Mouse (Mus musculus): ENCODE measurements at regions not wholly inside any gene's neighbourhood (a gene's known extent, or its start where the extent isn't known, plus 50 kb on each side); places are given as distances from the start of the nearest gene placed in this dataset.

DNA sequence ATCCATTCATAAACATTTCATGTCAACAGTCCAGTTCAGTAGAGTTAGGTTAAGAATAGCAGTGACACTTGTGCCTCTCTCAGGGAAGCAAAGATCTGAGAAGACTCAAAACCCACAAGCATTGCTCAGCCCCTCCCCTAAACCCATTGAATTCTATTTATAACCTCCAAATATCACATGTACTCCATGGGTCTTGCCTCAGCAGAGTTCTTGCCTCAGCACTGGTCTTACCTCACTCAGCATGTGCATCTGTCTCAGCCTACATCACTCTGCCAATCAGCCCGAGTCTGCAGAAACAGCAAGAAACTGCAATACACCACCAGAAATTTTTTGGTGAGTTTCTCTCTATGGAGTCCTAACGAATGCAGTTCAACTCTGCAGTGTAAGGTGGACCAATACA, 478.8 kb upstream of the Vstm2b start:
- in situ Hi-C loops (cut with MboI, MseI), result no loop called here

DNA sequence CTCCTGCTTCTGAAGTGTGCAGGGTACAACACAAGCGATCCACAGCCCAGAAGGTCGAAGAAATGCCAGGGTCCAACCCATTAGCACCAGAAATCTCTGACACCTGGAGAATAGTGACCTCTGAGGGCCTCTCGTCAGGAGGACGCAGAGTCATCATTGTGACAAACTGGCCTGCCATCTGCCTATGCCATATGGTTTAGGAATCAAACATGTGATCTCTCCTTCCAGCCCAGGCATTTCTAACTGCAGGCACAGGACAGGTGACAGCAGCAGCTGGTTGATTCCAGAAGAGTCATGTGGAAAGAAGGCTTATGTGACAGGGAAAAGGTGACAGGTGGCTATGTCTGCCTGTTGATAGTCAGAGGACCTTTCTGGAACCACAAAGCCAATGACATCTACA, 476.0 kb upstream of the Vstm2b start:
- in situ Hi-C loops (cut with MboI, MseI), result no loop called here

DNA sequence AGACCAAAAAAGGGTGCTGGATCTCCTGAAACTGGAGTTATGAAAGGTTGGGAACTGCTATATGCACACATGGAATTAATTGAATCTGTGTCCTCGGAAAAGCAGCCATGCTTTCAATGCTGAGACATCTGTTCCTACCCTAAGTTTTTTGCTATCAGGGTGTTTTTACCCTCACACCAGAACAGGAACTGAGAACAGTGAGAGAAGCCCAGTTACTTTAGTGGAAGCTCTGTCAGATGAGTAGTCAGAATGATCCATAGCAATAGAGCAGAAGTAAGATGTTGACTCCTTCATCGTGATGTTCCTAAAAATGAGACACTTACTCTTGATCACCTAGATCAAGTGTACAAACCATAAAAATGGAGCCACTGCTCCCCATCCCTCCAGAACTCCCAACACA, 468.7 kb upstream of the Vstm2b start:
- in situ Hi-C loops (cut with MboI, MseI), result no loop called here

DNA sequence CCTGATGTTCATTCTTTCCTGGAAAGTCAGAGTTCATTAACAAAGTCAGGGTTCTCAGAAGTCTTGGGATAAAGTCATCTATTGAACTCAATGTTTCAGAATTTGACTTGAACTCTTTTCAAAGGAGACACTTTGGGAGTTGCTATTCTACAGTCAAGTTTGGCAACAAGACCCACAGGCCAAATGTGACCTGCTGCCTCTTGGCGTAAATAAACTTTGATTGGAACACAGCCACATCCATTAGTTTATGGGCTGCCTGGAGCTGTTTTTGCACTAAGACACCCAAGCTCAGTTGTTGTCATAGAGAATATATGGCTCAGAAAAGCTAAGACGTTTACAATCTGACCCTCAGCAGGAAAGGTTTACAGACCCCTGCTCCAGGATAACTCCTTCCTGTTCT, 464.2 kb upstream of the Vstm2b start:
- in situ Hi-C loops (cut with MboI, MseI), result no loop called here

DNA sequence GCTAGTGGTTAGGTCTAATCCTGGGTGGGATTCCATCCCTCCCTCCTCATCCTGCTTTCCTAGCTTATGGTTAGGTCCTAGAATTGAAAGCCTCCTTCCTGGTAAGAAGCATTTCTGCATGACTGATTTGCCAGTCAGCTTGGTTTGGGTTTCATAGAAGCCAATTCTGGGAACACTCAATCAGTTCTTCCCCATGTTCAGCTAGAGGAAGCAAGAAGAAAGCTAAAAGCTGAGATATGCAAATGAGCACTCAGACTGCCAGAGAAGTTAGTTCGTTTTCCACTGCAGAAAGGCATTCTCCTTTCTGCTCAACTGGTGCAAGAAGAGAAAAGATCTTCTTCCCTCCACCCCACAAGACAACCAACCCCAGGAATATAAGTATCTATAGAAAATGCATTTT, 457.0 kb upstream of the Vstm2b start:
- in situ Hi-C loops (cut with MboI, MseI), result no loop called here

DNA sequence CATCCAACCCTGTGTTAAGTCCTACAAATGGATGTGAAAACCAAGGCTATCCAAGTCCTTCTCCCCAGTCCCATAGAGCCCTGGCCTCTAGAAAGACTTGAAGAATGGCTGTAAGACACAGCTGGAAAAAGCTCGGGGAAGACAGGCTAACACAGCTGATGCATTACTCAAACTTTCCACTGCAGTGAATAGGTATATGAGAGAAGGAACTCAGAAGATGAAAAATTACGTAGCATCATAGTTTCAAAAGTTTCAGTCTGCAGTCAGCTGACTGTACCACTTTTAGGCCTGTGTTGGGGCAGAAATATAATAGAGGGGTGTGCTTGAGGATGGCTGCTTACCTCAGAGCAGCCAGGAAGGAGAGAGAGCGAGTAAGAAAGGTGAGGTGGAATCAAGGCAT, 456.3 kb upstream of the Vstm2b start:
- in situ Hi-C loops (cut with MboI, MseI), result no loop called here

DNA sequence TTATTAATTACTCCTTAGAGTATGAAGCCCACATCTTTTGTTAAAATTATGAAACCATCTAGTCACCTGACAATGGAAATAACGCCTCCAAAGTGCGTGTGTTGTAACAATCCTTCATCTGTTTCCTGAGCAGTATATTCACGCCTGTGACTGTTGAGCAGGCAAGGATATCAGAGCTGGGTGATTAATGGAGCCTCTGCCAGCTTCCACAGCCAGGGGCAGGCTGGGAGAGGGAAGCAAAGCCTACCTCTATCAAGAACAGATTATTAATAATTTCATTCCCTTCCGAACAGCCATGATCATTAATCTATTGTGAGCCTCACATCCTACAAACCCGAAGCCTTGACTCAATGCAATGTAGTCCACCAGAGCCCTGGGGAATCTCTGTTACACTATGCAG, 431.7 kb upstream of the Vstm2b start:
- in situ Hi-C loops (cut with MboI, MseI), result no loop called here

DNA sequence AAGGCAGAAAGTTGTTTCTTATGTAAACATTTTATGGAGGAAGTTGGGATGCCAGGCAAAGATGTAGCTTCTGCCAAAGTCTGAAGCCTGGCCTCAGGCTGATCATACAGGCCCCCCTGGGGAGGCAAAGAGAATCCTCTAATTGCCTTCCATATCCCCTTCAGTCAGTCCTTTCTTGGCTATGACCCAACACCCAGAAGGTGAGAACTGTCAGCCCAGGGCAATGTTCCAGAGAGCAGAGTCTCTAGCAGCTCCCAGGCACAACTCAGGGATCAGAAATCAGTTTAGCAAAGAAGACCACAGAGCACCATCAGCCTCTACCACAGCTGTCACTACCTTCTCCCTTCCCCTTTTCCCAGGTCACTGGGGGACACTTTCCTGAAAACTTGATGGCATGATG, 410.9 kb upstream of the Vstm2b start:
- in situ Hi-C loops (cut with MboI, MseI), result no loop called here

DNA sequence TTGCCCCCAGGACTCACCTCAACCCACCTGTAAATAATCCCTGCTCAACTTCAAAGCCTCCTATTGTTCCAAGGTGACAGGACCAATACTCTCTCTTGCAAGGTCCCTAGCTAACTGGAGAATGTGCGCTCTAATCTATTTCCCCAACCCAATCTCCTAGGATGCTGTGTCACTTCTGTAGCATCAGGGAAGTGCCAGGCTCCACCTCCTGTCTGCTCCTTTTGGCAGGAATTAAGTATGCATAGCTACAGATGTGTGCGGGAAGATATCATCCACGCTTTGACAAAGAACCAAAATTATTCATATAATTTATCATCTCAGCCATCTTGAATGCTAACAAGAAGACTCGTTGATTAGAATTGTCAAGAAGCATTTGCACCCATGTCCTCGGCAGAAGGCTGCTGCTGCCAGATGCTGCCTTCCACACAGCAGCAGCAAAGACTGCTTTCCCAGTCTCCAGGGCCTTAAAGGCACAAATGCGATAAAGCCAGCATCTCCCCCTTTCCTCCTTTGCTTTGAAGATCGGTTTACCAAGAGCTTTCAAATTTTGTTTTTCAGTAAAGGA, 375.3 kb upstream of the Vstm2b start:
- in situ Hi-C loops (cut with MboI, MseI), result no loop called here

DNA sequence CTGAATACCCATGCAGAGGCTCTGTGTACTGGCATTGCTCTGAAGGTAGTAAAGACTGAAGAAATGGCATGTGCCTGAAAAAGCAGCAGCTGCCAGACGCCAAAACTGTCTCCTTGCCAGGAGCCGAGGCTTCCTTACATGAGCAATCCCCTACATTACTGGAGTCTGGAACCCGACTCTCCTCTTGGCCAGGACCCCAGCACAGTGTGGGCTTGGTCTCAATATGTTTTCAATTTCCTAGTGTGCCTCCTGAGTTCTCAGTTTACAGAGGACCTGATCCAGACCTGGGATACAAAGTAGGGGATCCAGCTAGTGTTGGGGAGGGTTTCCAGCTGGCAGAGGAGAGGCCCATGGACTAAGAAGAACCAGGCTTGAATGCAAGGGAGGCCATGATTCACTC, 361.5 kb upstream of the Vstm2b start:
- in situ Hi-C loops (cut with MboI, MseI), result no loop called here

DNA sequence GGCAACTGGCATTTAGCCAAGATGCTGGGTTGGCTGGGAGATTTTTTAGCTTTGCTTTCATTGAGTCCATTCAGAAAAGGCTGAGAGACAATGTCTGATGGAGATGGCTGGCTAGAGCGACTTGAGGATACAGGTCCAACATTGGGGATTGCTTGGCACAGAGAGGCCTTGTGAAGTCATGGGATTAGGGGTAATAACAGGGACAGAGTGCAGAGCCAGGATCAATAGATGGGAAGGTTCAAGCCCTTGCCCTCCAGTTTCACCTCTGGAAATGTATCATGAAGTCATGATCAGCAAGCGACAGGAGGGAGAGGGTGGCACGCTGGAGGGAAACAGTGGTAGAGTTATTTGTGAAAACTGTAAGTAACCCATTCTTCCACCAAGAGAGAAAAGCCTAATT, 360.5 kb upstream of the Vstm2b start:
- in situ Hi-C loops (cut with MboI, MseI), result no loop called here

DNA sequence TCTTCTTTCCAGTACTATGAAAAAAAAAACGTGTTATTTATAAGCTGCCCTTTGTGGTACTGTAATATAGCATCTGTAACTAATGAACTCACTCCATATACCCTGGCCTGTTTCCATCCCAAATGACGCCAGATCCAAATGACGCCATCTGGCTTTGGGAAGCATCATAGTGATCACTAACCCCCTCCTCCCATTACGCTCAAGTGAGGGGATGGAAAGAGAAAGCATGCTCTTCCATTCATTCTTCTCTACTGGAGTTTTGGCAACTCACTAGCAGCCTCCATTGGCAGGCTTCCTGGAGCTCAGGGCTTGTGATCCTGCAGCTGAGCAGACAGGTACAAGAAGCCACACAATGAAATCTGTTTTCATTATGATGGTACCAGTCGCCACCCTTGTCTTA, 358.3 kb upstream of the Vstm2b start:
- in situ Hi-C loops (cut with MboI, MseI), result no loop called here

DNA sequence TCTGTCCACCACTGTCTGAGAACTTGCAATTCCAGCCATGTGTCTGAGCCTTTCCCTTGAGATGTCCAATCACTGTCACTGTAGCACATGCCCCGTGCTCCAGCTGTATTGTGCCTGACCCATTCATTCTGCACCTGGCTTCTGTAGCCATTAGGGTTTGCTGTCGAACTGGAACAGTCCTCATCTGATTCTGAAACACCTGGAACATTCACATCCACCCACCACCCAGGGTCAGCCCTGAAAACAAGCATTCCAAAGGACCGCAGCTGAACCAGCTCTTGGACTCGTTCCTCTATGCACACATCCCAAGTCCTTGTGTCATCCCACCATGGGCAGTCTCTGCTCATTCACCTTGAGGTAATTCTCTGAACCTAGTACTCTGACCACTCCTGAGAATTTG, 356.8 kb upstream of the Vstm2b start:
- in situ Hi-C loops (cut with MboI, MseI), result no loop called here

DNA sequence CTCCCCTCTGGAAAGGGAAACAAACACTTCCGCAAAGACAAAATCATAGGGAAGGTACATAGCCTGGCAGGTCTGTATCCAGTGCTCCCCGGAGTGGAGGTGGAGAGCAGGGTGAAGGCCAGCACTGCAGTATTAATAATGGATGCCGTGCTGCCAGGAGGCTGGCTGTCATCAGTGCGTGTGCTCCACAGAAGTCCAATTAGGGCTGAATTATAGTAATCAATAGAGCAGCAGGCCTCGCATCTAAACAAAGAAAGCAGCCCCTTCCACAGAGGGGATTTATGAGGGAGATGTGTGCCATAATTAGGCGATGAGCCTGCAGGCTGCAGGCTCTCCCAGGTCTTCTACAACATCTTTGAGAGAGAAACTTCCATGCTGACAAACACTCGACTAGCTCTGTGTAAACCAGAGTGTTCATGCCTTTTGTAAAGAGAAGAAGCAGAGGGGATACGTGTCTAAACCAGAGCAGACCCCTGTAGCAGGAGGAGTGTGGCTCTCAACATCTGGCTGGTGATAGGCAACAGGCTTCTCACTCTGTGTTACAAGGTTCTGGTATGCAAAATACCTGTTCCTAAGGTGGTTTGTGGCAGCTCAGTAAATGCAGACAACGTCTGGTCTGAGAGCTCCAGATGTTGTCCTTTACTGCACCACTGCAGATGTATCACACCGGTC, 334.5 kb upstream of the Vstm2b start:
- in situ Hi-C loops (cut with MboI, MseI), result no loop called here

DNA sequence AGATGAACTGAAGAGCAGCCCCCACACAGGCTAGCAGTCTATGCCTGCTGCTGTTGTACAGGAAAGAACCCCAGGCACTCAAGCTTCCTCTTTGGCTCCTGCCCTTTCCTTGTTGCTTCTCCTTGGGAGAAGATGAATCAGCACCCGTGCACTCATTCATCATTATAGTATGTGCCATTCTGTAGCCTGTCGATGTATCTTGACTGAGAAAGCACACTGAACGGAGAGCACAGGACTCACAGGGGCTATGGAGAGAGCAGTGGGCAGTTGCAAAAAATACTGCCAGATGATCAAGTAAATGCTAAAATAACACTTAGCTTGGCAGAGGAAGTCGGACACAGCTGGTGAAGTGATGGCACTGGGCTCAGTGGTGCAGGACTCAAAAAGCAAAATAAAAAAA, 322.2 kb upstream of the Vstm2b start:
- in situ Hi-C loops (cut with MboI, MseI), result no loop called here

DNA sequence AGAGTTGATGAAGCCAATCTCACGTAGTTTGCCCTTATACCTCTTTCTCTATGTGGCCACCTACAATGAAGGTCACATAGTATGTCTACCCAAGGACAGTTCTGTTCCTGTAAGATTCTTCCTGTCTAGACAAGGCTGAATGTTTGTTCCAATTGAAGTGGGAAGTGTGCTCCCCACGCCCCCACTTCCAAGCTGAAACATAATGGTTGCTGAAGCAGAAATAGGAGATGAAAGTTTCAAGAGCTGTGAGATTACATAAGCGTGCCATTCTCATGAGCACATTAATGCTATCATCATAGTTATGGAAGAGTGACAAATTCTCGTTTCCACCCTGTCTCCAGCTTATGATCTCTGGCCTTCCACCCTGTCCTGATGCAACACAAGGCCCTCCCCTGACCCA, 320.8 kb upstream of the Vstm2b start:
- in situ Hi-C loops (cut with MboI, MseI), result no loop called here

DNA sequence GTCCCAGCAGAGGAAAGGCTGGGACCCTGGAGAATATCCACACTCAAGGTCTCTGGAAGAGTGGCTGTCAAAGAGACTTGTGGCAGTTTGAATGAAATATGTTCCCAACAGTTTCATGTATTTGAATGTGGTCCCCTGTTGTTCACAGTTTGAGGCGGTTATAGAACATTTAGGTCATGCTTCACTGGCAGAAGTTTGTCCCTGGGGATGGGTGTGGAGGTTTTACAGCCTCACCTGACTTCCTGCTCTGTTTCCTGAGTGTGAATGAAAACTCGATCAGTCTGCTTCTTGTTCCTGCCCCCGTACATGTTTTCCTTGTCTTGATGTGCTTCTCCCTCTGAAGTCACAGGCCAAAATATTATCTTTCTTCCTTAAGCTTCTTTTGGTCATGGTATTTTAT, 277.4 kb upstream of the Vstm2b start:
- in situ Hi-C loops (cut with MboI, MseI), result no loop called here

DNA sequence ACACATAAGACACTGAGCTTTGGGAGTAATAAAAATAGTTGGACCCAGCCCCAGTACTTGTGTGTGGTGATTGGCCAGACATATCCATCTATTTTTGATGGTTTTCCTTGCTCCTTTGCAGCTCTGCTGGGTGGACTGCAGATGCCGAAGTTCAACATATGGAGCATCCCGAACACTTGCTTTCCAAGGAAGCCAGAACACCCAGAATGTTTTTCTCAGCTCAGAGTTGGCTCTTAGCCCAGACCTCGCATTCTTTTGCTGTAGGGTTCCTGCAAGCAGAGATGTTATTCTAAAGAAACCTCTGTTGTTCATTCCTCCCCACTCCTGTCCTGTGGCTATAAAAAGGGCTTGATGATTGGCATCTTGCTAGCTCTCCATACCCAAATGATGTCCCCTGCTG, 275.3 kb upstream of the Vstm2b start:
- in situ Hi-C loops (cut with MboI, MseI), result no loop called here

DNA sequence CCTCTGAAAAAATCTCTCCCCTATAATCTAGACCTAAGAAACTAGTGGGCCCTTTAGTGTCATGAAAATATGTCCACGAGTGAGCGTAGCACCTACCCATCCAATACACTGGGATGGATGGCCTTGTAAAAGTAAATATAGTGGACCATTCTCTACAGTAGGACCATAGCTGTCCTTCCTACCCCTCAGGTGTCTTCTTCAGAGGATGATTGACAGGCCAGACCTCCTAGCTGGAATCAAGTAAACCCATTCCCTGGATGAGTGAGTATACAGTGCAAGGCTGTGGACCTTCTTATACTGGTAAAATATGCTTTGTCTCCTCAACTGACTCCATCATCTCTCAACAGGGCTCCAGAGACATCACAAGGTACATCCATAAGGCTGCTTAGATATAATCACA, 274.8 kb upstream of the Vstm2b start:
- in situ Hi-C loops (cut with MboI, MseI), result no loop called here

DNA sequence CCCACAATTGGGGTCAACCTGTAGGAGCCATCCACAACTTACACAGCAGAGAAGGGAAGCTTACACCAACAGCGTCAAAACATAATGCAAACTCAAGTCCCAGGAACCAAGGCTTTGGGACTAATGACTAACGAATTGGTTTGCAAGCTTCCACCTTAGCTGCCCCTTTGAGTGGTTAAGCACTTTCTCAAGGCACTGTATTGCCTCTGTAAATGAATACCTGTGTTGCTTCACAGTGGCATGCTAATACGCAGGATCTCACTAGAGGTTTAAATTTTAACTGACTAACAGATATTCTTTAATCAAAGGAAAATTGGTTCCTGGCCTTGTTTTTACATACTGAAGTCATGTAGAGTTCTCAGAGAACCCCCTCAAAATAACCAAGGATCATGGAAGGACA, 261.8 kb upstream of the Vstm2b start:
- in situ Hi-C loops (cut with MboI, MseI), result no loop called here

DNA sequence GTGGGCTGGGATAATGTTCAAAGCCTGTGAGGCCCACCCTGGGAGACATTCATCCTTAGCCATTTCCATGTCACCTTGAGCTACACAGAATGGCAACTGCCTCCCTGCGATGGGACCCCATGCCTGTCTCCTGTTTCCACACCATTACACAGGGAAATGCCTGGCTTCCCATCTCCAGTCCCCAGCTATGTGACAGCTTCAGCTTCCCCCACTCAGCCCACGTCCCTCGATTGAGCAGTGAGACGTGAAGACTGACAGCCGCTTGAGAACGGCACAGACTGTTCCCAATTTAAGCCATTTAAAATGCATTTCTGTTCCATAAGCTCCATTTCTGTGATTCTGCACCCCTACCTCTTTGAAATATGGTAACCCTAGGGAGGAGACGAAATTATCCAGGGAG, 243.1 kb upstream of the Vstm2b start:
- in situ Hi-C loops (cut with MboI, MseI), result no loop called here

DNA sequence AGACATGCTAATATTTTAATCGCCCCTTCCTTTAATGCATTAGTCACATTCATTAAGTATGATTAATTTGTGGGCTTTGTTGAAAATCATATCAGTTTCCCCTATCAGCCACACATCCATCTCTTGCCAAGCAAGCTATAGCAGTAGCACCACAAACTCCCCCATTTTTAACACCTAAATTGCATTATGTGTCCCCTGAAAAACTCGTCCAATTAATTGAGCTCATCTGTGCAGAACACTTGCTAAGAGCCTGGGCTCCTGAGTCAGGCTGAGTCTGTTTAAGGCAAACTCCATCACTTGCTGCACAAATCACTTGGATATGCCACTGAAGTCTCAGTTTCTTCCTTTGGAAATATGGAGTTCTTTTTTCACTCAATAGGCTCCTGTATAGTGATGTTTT, 242.7 kb upstream of the Vstm2b start:
- in situ Hi-C loops (cut with MboI, MseI), result no loop called here

DNA sequence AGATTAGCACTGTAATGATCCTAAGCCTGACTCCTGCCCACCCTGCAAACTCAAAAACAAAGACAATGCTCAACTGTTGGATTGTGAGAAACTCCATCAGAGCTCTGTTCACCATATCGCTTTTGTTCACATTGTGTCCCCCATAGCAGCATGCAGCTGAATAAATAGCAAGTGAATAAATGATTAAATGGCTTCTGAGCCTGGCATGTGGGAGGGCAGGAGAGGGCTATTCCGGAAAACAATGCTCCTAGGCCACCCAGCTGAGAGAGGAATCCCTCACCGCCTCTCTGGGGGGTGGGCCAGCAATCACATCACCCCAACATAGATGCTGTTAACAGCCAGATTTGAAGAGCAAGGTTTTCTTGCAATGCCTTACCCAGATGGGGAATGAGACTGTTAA, 238.5 kb upstream of the Vstm2b start:
- in situ Hi-C loops (cut with MboI, MseI), result no loop called here

DNA sequence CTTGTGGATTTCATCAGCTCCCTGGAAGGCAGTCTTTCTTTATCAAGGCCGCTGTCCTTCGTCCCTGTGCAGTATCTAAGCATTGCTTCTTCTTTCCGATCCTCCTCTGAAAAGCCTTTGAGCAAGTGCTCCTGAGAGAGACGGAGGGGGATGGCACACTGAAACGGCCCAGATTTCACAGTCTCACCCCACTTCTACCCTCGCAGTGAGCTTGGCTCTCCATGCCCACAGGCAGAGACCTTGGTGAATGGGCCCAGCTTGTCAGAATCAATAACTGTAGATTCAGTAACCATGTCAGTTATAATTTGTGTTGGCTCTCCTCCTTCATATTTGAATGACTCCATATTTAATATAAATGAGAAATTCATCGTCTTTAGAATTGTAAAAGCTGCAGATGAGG, 234.3 kb upstream of the Vstm2b start:
- in situ Hi-C loops (cut with MboI, MseI), result no loop called here

Data from regulatory T cell (primary cell).